Mouse (Mus musculus) MEL (cell line): ENCODE measurements around the gene Dpy19l3. TPM values are rescaled to one million over a fixed set of nuclear protein-coding genes. Genes with fewer than 3 reads are reported as not detected.

Experiments
- DNase-seq: peaks from one replicate; pipeline ENCODE4 v3.0.0; 2011; ENCODE audit warnings: low read depth, low spot score
- H3K27ac ChIP-seq: 2 replicates; pipeline ENCODE4 v1.5.1; 2012; ENCODE audit warnings: low read depth, mild to moderate bottlenecking, control low read depth, low read length, moderate library complexity; ENCODE audit not compliant: control insufficient read depth
- H3K27me3 ChIP-seq, 2 experiments: fragments of 150-350 bp in 1 of 2; sonication (generic) in 1 of 2; 2 replicates each; pipeline ENCODE4 v1.6.1; 2012; ENCODE audit warnings: low read length in 2 of 2, mild to moderate bottlenecking in 2 of 2, improper control_type of control experiment in 1 of 2, moderate library complexity in 1 of 2; ENCODE audit not compliant: insufficient read depth in 2 of 2, control insufficient read depth in 1 of 2
- H3K36me3 ChIP-seq, 2 experiments: 2 replicates each; pipeline ENCODE4 v1.6.1; 2012 to 2014; ENCODE audit warnings: low read length in 2 of 2, improper control_type of control experiment in 1 of 2, inconsistent platforms in 1 of 2, mild to moderate bottlenecking in 1 of 2; ENCODE audit not compliant: insufficient read depth in 2 of 2, control insufficient read depth in 1 of 2
- H3K4me1 ChIP-seq, 2 experiments: fragments of 150-350 bp in 1 of 2; sonication (generic) in 1 of 2; 2 replicates each; pipeline ENCODE4 v1.6.1; 2012; ENCODE audit warnings: low read length in 2 of 2, improper control_type of control experiment in 1 of 2, mild to moderate bottlenecking in 1 of 2; ENCODE audit not compliant: insufficient read depth in 2 of 2, control insufficient read depth in 1 of 2
- H3K4me3 ChIP-seq, 2 experiments: fragments of 150-350 bp in 1 of 2; sonication (generic) in 1 of 2; 2 replicates each; pipeline ENCODE4 v1.5.1; 2012; ENCODE audit warnings: low read depth in 2 of 2, low read length in 2 of 2, mild to moderate bottlenecking in 2 of 2, moderate library complexity in 2 of 2, control low read depth in 1 of 2, improper control_type of control experiment in 1 of 2; ENCODE audit not compliant: control insufficient read depth in 1 of 2, insufficient read depth in 1 of 2
- H3K79me2 ChIP-seq: 2 replicates; pipeline ENCODE4 v1.6.1; 2012; ENCODE audit warnings: mild to moderate bottlenecking, low read length, moderate library complexity; ENCODE audit not compliant: control insufficient read depth, poor library complexity, insufficient read depth
- H3K9ac ChIP-seq: 2 replicates; pipeline ENCODE4 v1.6.1; 2012; ENCODE audit warnings: low read depth, mild to moderate bottlenecking, control low read depth, low read length, moderate library complexity; ENCODE audit not compliant: control insufficient read depth, poor library complexity, severe bottlenecking
- H3K9me3 ChIP-seq: fragments of 150-350 bp; sonication (generic); replicated peaks from 2 replicates; pipeline ENCODE4 v1.6.1; 2012; ENCODE audit warnings: mild to moderate bottlenecking, low read length, improper control_type of control experiment, moderate library complexity; ENCODE audit not compliant: insufficient read depth
- BHLHE40 ChIP-seq: IDR thresholded peaks from 2 replicates; pipeline ENCODE4 v1.6.1; 2012; ENCODE audit warnings: low read depth, mild to moderate bottlenecking, inconsistent platforms, low read length, improper control_type of control experiment, borderline replicate concordance
- CTCF ChIP-seq, 3 experiments: IDR thresholded peaks in 2 of 3; conservative IDR thresholded peaks in 1 of 3; 2 replicates each; pipeline ENCODE4 v1.5.1; 2011 to 2012; ENCODE audit warnings: low read length in 3 of 3, low read depth in 2 of 3, mild to moderate bottlenecking in 2 of 3, improper control_type of control experiment in 1 of 3, inconsistent platforms in 1 of 3, mixed read lengths in 1 of 3, moderate library complexity in 1 of 3; ENCODE audit not compliant: control insufficient read depth in 1 of 3, insufficient read depth in 1 of 3, poor library complexity in 1 of 3, severe bottlenecking in 1 of 3
- ETS1 ChIP-seq: IDR thresholded peaks from 2 replicates; pipeline ENCODE4 v1.6.1; 2012; ENCODE audit warnings: low read depth, mild to moderate bottlenecking, inconsistent platforms, low read length, improper control_type of control experiment, moderate library complexity
- GATA1 ChIP-seq: IDR thresholded peaks from 2 replicates; pipeline ENCODE4 v1.6.1; 2011; ENCODE audit warnings: low read depth, low read length, improper control_type of control experiment
- HCFC1 ChIP-seq: IDR thresholded peaks from 2 replicates; pipeline ENCODE4 v1.6.1; 2012; ENCODE audit warnings: low read depth, mild to moderate bottlenecking, inconsistent platforms, low read length, improper control_type of control experiment, moderate library complexity
- JUND ChIP-seq: IDR thresholded peaks from 2 replicates; pipeline ENCODE4 v1.6.1; 2011; ENCODE audit warnings: low read depth, mild to moderate bottlenecking, improper control_type of control experiment, low read length
- KAT2A ChIP-seq: conservative IDR thresholded peaks from 2 replicates; pipeline ENCODE4 v1.6.1; 2012; ENCODE audit warnings: low read depth, low read length, improper control_type of control experiment, inconsistent platforms
- MAX ChIP-seq: IDR thresholded peaks from 2 replicates; pipeline ENCODE4 v1.6.1; 2011; ENCODE audit warnings: low read length, improper control_type of control experiment
- MAZ ChIP-seq: IDR thresholded peaks from 2 replicates; pipeline ENCODE4 v1.6.1; 2012; ENCODE audit warnings: low read depth, mild to moderate bottlenecking, inconsistent platforms, low read length, improper control_type of control experiment
- MEF2A ChIP-seq: IDR thresholded peaks from 2 replicates; pipeline ENCODE4 v1.6.1; 2014; ENCODE audit warnings: low read depth, mild to moderate bottlenecking, inconsistent platforms, low read length, improper control_type of control experiment; ENCODE audit not compliant: poor library complexity, insufficient replicate concordance, severe bottlenecking; ENCODE audit errors: extremely low read depth
- MYC ChIP-seq: IDR thresholded peaks from 2 replicates; pipeline ENCODE4 v1.6.1; 2011; ENCODE audit warnings: low read depth, mild to moderate bottlenecking, low read length, improper control_type of control experiment, moderate library complexity
- NRF1 ChIP-seq: IDR thresholded peaks from 2 replicates; pipeline ENCODE4 v1.6.1; 2014; ENCODE audit warnings: low read depth, mild to moderate bottlenecking, inconsistent platforms, low read length, improper control_type of control experiment, moderate library complexity; ENCODE audit not compliant: poor library complexity, insufficient read depth, severe bottlenecking
- POLR2AphosphoS2 ChIP-seq: IDR thresholded peaks from 2 replicates; pipeline ENCODE4 v1.6.1; 2011; ENCODE audit warnings: low read length, improper control_type of control experiment
- RAD21 ChIP-seq: IDR thresholded peaks from 2 replicates; pipeline ENCODE4 v1.6.1; 2011; ENCODE audit warnings: mild to moderate bottlenecking, low read depth, low read length, improper control_type of control experiment
- RCOR1 ChIP-seq: IDR thresholded peaks from 2 replicates; pipeline ENCODE4 v1.6.1; 2012; ENCODE audit warnings: low read depth, mild to moderate bottlenecking, inconsistent platforms, low read length, improper control_type of control experiment
- SIN3A ChIP-seq: IDR thresholded peaks from 2 replicates; pipeline ENCODE4 v1.6.1; 2012; ENCODE audit warnings: low read length, improper control_type of control experiment, inconsistent platforms
- SMC3 ChIP-seq: IDR thresholded peaks from 2 replicates; pipeline ENCODE4 v1.6.1; 2011; ENCODE audit warnings: low read depth, low read length, improper control_type of control experiment
- TAL1 ChIP-seq: IDR thresholded peaks from 2 replicates; pipeline ENCODE4 v1.6.1; 2012; ENCODE audit warnings: mild to moderate bottlenecking, inconsistent platforms, low read length, moderate library complexity, mixed read lengths
- TBP ChIP-seq: IDR thresholded peaks from 2 replicates; pipeline ENCODE4 v1.8.0; 2011; ENCODE audit warnings: low read depth, low read length, improper control_type of control experiment
- UBTF ChIP-seq: IDR thresholded peaks from 2 replicates; pipeline ENCODE4 v1.6.1; 2012; ENCODE audit warnings: low read depth, mild to moderate bottlenecking, inconsistent platforms, low read length, improper control_type of control experiment, moderate library complexity, borderline replicate concordance; ENCODE audit not compliant: insufficient read depth
- USF1 ChIP-seq: IDR thresholded peaks from 2 replicates; pipeline ENCODE4 v1.6.1; 2014; ENCODE audit warnings: low read depth, mild to moderate bottlenecking, inconsistent platforms, low read length, improper control_type of control experiment, moderate library complexity
- USF2 ChIP-seq, 2 experiments: IDR thresholded peaks; 2 replicates each; pipeline ENCODE4 v1.6.1; 2011 to 2012; ENCODE audit warnings: improper control_type of control experiment in 2 of 2, low read length in 2 of 2, borderline replicate concordance in 1 of 2, inconsistent platforms in 1 of 2, low read depth in 1 of 2, mild to moderate bottlenecking in 1 of 2; ENCODE audit not compliant: insufficient read depth in 1 of 2
- ZC3H11A ChIP-seq: IDR thresholded peaks from 2 replicates; pipeline ENCODE4 v1.6.1; 2012; ENCODE audit warnings: low read depth, mild to moderate bottlenecking, inconsistent platforms, low read length, improper control_type of control experiment
- ZKSCAN1 ChIP-seq: IDR thresholded peaks from 2 replicates; pipeline ENCODE4 v1.6.1; 2012; ENCODE audit warnings: low read depth, mild to moderate bottlenecking, inconsistent platforms, low read length, improper control_type of control experiment, moderate library complexity
- ZMIZ1 ChIP-seq: IDR thresholded peaks from 2 replicates; pipeline ENCODE4 v1.6.1; 2012; ENCODE audit warnings: low read depth, mild to moderate bottlenecking, inconsistent platforms, low read length, improper control_type of control experiment, moderate library complexity
- ZNF384 ChIP-seq: IDR thresholded peaks from 2 replicates; pipeline ENCODE4 v1.6.1; 2012; ENCODE audit warnings: low read depth, mild to moderate bottlenecking, inconsistent platforms, low read length, improper control_type of control experiment
- polyA plus RNA-seq, 2 experiments: library from polyadenylated mRNA; stranded (reverse) in 1 of 2; unstranded in 1 of 2; fragments of >175 nt in 1 of 2; fragments of >200 nt in 1 of 2; gene quantifications; 2 replicates each; pipeline versions ENCODE4 v1.2.1 to v1.2.4; 2012; ENCODE audit warnings: low replicate concordance in 2 of 2, low read depth in 1 of 2; ENCODE audit not compliant: insufficient read length in 2 of 2, insufficient read depth in 1 of 2, missing spikeins in 1 of 2
- total RNA-seq: library from RNA; depleted of rRNA; stranded (reverse); fragments of 300-350 nt; gene quantifications from 2 replicates; pipeline ENCODE4 v1.2.3, GENCODE M21; 2012

Dpy19l3 gene
- total and polyA plus RNA-seq, 3 experiments, result 7.4 to 9.9 TPM; not detected in 1

DNA sequence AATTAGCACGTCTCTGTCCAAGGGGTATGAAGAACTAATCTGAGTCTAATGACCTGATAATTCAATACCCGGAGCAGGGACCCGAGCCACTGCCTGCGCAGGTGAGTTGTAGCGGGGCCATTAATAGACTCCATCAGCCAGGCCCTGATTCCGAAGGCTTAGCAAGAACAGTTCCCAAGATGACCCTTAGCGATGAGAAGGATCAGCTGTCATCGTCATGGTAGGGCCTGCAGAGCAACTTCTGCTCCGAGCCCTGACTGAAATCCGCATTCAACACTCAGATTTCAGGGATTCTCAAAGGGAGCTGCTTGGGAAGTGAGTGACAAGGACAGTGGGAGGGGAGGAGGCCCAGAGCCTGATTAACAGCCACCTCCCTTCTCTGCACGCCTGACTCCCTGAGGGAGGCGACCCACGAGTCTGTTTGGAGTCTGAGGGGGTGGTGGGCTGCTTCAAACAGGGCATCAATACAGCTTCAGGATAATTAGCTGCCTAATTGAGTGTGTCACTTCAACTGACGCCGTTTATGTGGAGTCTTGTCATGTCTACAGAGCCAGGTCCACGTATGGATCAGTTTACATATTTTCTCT lies 90.4 kb downstream of the Dpy19l3 start:
- H3K27me3 ChIP-seq, result no peaks in the 10 kb centered on the region
- no peaks in the 10 kb centered on the region for H3K79me2 ChIP-seq
- TF ChIP-seq SIN3A (no peak), TBP (no peak), ZKSCAN1 (no peak), GATA1 (no peak), USF2 (IDR thresholded peaks at IDR 0.05; ENCODE audit: borderline replicate concordance in 1 of 2, insufficient read depth in 1 of 2, low read depth in 1 of 2, low read length in 2 of 2) (no peak), KAT2A (no peak), ZC3H11A (no peak), JUND (no peak), MEF2A (no peak), RCOR1 (no peak), POLR2AphosphoS2 (no peak), NRF1 (no peak), MAZ (no peak), ETS1 (no peak), HCFC1 (no peak), UBTF (no peak), ZMIZ1 (no peak), RAD21 (no peak), TAL1 (no peak)
- H3K9ac ChIP-seq, result no peak overlapping the region
- DNase-seq, result no peak
- no peaks in the 10 kb centered on the region for H3K36me3 ChIP-seq
- no peaks in the 10 kb centered on the region for H3K9me3 ChIP-seq
- no peaks in the 10 kb centered on the region for H3K4me1 ChIP-seq
- no peak overlapping the region for H3K27ac ChIP-seq
- no peak overlapping the region for H3K4me3 ChIP-seq

DNA sequence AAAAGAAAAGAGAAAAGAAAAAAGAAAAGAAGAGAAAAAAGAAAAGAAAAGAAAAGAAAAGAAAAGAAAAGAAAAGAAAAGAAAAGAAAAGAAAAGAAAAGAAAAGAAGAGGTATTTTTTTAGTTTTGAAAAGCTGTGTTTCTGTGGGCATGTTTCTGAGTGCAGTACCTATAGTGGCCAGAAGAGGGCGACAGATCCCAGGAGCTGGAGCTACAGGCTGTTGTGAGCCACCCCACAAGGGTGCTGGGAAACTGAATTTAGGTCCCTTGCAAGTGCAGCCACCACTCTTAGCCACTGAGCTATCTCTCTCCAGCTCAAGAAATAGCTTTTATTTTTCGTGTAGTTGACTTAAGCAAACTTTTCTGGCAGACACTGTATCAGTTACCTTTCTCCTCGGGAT lies 95.1 kb downstream of the Dpy19l3 start:
- Histone ChIP-seq H3K27ac (no peak overlapping the region), H3K9ac (no peak overlapping the region)
- DNase-seq, result peak; percentile 67
- TF ChIP-seq MYC, result no peak
- no peak for TF ChIP-seq USF1
- no peak for TF ChIP-seq BHLHE40
- no peak for TF ChIP-seq MAX
- TF ChIP-seq SMC3, result peak; percentile 66
- peak; percentile 30 for TF ChIP-seq ZC3H11A
- no peak for TF ChIP-seq TBP
- TF ChIP-seq RAD21, result peak; percentile 69
- TF ChIP-seq UBTF, result no peak
- TF ChIP-seq SIN3A, result no peak
- no peak for TF ChIP-seq ZNF384
- peak; percentile 73 to 90 (median 81) for TF ChIP-seq CTCF (IDR thresholded peaks at IDR 0.05 in 2 of 3, conservative IDR thresholded peaks at IDR 0.05 in 1 of 3; ENCODE audit: control insufficient read depth in 1 of 3, insufficient read depth in 1 of 3, low read depth in 2 of 3, low read length in 3 of 3, poor library complexity in 1 of 3, severe bottlenecking in 1 of 3)
- TF ChIP-seq, all 39 proteins: peak for 4
- Histone ChIP-seq H3K4me1 (no peaks in the 10 kb centered on the region), H3K36me3 (no peaks in the 10 kb centered on the region), H3K4me3 (no peak overlapping the region), H3K27me3 (no peaks in the 10 kb centered on the region), H3K79me2 (no peaks in the 10 kb centered on the region), H3K9me3 (no peaks in the 10 kb centered on the region)
